Mouse (Mus musculus) myocyte (in vitro differentiated cells): Measurements from ENCODE around the gene Plxna2.

ENCODE experiments used
- CEBPB ChIP-seq: IDR thresholded peaks from 2 replicates; pipeline ENCODE4 v1.6.1; 2011; ENCODE audit warnings: mild to moderate bottlenecking, moderate library complexity; ENCODE audit not compliant: poor library complexity, insufficient read depth, severe bottlenecking
- E2F4 ChIP-seq: IDR thresholded peaks from one replicate; pipeline ENCODE4 v1.6.1; 2011; ENCODE audit warnings: mild to moderate bottlenecking, control low read depth, moderate library complexity; ENCODE audit not compliant: insufficient read depth
- MAX ChIP-seq: IDR thresholded peaks from one replicate; pipeline ENCODE4 v1.6.1; 2011; ENCODE audit warnings: low read depth, mild to moderate bottlenecking, control low read depth
- MYOD1 ChIP-seq, 3 experiments: IDR thresholded peaks; one replicate each; pipeline ENCODE4 v1.6.1; 2011; ENCODE audit warnings: control low read depth in 2 of 3, low read depth in 2 of 3, mild to moderate bottlenecking in 2 of 3, moderate library complexity in 1 of 3; ENCODE audit not compliant: insufficient read length in 2 of 3, control insufficient read depth in 1 of 3
- POLR2A ChIP-seq: IDR thresholded peaks from one replicate; pipeline ENCODE4 v1.6.1; 2011; ENCODE audit warnings: low read depth, mild to moderate bottlenecking, control low read depth, moderate library complexity; ENCODE audit not compliant: insufficient read length
- POLR2AphosphoS2 ChIP-seq: IDR thresholded peaks from one replicate; pipeline ENCODE4 v1.6.1; 2011; ENCODE audit warnings: low read depth, control low read depth; ENCODE audit not compliant: insufficient read length
- TCF3 ChIP-seq: IDR thresholded peaks from one replicate; pipeline ENCODE4 v1.6.1; 2011; ENCODE audit warnings: low read depth, control low read depth; ENCODE audit not compliant: insufficient read length
- USF1 ChIP-seq: IDR thresholded peaks from one replicate; pipeline ENCODE4 v1.6.1; 2011; ENCODE audit warnings: low read depth, mild to moderate bottlenecking, control low read depth, moderate library complexity

GRCm38 (mm10) chr1:194787626-194788025 is 169.6 kb downstream of the Plxna2 start:
- no peak for TF ChIP-seq POLR2A
- no peak for TF ChIP-seq USF1
- no peak for TF ChIP-seq TCF3
- TF ChIP-seq MYOD1 (IDR thresholded peaks at IDR 0.05; ENCODE audit: control insufficient read depth in 1 of 3, insufficient read length in 2 of 3, low read depth in 2 of 3): no peak
- no peak for TF ChIP-seq E2F4
- TF ChIP-seq MAX: no peak
- no peak for TF ChIP-seq POLR2AphosphoS2
- TF ChIP-seq CEBPB: no peak
